Mouse (Mus musculus): Measurements from ENCODE around the gene Nfat5.

GRCm38 (mm10) chr8:107244218-107244617 lies 49.1 kb upstream of the Nfat5 start:
- TF ChIP-seq CTCF (IDR thresholded peaks at IDR 0.05; ENCODE audit: low read depth) (no peak), EP300 (IDR thresholded peaks at IDR 0.05; ENCODE audit: low read depth) (no peak)
